Mouse (Mus musculus): Measurements from ENCODE around the gene Tpd52l1.
"Not testable (repeated sequence)": the region's sequence is repeated elsewhere in the genome, so short reads cannot be mapped to it uniquely, and the experiment has no call there.

Gene Tpd52l1

DNA sequence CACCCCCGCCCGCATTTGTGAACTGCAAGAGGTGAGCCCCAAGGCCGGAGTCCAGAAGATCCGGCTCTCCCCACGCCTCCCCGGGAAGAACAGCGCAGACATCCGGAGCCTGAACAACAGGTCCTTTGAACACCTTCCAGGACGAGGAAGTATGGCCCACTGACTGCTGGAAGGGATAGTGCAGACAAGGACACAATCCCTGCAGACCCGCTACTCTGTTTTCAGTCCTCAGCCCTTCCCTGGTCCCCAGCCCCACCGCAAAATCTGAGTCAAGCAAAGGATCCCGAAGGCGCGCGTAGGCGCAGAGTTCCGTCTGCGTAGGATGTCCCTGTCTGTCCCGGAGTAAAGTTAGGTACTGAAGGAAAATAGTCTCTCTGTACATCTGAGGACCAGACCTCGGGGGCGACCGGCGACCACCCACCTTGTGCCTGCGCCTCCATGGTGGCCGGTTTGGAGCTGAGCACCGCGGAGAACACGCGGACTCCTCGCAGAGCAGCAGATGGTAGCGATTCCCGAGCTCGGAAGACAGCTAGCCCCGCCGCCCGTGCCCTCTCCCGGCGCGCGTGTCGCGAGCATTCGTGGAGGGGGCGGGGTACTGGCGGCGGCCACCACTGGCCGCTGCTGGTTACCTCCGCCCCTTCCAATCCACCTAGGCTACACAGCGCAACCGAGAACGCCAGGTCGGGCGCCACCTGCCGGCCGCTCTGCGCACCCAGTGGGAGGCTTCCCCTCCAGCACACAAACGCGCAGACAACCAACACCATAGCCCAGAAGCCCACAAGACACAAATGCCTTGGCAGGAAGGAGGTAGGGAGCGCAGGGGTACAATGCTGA is at the start of gene Tpd52l1:
Gene Tpd52l1 (minus strand): TSS at position 668 of the 834 bp plus-strand sequence.
- DNase-seq (ENCODE audit: low read depth, low spot score): peak; percentile 70

GRCm38 (mm10) chr10:31494296-31494695 is 48.5 kb upstream of the Tpd52l1 start:
- DNase-seq (ENCODE audit: low read depth, low spot score): no peak

DNA sequence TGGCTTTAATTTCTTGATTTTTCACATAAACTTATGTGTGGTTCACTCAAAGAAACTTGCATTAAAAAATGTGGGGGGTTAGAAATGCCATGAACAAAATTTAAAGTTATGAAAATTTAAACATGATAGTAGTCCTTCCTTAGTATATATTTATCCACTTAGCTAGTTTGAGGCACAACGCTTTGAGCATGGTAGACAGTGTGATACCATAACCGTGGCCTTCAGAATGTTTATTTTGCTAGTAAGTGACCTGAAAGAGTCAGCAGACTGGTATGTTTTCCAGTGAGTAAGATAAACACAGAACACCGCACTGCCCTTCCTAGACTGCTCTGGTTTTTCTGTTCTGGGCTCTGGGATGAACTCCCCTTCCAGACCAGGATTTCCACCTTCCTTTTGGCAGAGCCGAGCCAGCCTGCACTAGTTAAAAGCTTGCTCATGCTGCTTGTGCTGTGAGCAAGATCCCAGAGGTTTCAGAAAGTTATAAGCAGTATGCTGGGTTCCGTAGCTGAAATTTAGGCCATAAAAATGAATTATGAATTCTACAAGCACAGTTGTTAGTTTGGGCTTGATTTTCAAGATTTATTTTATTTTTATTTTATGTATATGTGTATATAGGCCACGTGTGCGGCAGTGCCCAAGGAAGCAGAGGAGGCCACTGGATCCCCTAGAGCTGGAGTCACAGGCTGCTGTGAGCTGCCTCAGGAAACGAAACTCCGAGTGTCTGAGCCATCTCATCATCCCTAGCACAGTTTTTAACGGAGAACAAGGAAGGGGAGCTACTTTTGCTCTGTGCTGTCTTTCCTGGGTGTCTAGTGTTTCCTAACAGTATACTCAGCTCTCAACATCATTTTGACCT is 21.5 kb upstream of the Tpd52l1 start:
- peak; percentile 91 for DNase-seq (ENCODE audit: low read depth, low spot score)

- peak; percentile 80 for DNase-seq (ENCODE audit: low read depth, low spot score)
Measured at GRCm38 (mm10) chr10:31465840-31466541, 20.2 kb upstream of the Tpd52l1 start.

DNA sequence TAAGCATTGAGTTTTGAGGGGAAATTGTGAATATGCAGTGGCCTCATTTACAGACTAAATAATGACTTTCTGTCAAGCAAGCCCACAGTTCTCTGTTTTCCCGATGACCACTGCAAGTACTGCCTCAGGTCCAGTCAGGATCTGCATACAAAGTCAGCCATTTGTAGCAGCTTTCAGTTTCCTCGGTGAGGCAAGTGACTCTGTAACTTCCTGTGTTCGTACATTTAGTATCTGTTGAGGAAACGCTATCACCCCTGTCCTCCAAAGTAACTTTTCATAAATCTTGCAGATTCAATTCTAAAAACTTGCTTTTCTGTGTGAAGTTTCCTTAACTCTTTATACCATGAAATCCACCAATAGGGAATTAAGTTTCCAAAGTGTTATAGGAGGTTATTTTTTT is 19.7 kb upstream of the Tpd52l1 start:
- DNase-seq (ENCODE audit: low read depth, low spot score): no peak

GRCm38 (mm10) chr10:31463044-31463443 is 17.3 kb upstream of the Tpd52l1 start:
- DNase-seq (ENCODE audit: low read depth, low spot score): peak; percentile 83

GRCm38 (mm10) chr10:31456806-31457205 is 11.0 kb upstream of the Tpd52l1 start:
- no peak for DNase-seq (ENCODE audit: low read depth, low spot score)

DNA sequence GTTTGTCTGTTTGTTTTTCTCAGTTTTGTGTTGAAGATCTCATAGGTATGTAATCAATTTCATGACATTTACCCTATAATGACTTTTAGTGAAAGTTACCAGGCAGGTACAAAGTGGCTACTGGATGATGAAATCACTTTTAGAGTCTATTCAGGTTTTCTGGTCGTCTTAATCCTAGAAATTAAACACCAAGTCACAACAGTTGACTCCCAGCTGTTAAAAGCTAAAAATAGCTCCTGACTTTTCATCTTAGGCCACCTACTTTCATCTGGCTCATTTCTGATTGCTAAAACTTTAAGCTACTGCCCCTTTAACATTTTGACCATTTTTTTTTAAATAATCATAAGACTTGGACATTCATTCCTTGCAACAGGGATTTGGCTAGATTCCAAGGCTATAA is 1.3 kb upstream of the Tpd52l1 start:
- peak; percentile 53 for DNase-seq (ENCODE audit: low read depth, low spot score)

GRCm38 (mm10) chr10:31444206-31444605 is 1.6 kb downstream of the Tpd52l1 start:
- no peak for DNase-seq (ENCODE audit: low read depth, low spot score)

DNA sequence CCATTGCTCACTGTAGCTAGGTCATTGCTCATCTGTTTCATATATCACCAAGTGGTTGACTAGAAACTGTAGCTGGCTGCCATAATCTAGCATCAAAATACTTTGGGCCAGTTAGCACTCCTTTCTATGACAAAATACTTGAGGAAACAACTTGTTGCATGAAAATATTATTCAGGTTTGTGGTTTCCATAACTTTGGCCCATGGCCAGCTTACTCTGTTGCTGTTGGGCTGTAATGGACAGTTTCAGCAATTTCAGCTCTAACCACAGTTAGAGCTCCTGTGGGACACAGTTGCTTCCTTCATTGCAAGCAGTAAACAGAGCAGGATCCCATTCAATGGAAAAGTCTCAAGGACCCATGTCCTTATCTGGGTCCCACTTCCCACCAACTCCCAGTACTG is 4.3 kb downstream of the Tpd52l1 start:
- DNase-seq (ENCODE audit: low read depth, low spot score): peak; percentile 57

DNA sequence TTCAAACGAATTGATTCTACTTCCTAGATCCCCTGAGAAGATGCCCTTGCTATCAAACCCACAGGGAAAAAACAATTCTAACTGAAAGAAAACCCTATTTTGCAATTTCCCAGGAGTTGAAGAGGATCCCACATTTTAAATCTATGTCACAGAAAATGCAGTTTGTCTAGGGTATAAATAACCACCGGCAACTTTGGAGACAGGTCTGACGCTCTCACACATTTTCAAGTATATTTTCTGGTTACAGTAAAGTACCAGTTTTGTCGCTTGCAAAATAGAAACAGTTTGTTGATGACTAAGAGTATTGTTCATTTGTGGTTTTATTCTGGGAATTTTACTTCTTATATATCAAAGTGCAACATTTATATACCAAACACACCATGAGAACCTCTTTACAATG is 9.7 kb downstream of the Tpd52l1 start:
- no peak for DNase-seq (ENCODE audit: low read depth, low spot score)

GRCm38 (mm10) chr10:31417956-31418355 is 27.8 kb downstream of the Tpd52l1 start:
- DNase-seq (ENCODE audit: low read depth, low spot score): no peak

- no peak for DNase-seq (ENCODE audit: low read depth, low spot score)
Measured at GRCm38 (mm10) chr10:31392990-31393389, 52.8 kb downstream of the Tpd52l1 start.

DNA sequence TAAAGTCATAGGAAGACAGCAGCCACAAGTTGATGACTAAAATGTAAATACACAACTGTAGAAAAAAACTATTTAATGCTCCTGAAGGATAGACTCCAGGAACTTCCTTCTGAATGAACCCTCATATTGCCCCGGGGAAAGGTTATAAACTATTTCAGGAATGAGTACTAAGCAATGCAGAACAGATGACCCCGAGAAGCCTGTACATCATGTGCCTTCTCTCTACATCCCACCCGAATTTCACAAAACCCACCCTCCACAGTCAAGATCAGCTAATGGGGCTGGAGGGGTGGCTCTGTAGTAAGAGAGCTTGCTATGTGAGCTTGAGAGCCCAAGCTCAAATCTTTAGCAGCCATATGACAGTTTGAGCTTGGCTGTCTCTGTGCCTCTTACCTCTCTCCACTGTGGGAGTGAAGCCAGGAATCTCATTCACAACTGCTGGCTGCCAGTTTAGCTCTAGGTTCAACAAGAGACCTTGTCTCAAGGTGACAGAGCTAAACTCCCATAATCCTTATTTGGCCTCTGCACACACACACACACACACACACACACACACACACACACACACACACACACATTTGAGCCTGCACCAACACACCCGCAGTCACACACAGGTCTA is 54.9 kb downstream of the Tpd52l1 start:
- DNase-seq (ENCODE audit: low read depth, low spot score): peak; percentile 32

DNA sequence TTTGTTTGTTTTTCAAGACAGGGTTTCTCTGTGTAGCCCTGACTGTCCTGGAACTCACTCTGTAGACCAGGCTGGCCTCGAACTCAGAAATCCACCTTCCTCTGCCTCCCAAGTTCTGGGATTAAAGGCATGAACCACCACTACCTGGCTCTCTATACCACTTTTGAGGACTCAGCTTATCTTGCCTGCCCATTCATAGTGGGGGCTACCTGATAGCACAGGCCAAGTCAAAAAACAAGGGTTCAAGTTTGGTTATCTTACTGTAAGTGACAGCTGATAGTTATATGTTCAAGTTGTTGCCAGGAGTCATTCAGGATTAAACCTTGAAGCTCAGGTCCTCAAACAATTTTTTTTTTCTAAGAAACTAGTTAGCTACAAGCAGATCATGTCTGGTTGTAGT is 57.2 kb downstream of the Tpd52l1 start:
- not testable (repeated sequence) for DNase-seq (ENCODE audit: low read depth, low spot score)

GRCm38 (mm10) chr10:31370200-31370599 is 75.6 kb downstream of the Tpd52l1 start:
- DNase-seq (ENCODE audit: low read depth, low spot score): peak; percentile 57

DNA sequence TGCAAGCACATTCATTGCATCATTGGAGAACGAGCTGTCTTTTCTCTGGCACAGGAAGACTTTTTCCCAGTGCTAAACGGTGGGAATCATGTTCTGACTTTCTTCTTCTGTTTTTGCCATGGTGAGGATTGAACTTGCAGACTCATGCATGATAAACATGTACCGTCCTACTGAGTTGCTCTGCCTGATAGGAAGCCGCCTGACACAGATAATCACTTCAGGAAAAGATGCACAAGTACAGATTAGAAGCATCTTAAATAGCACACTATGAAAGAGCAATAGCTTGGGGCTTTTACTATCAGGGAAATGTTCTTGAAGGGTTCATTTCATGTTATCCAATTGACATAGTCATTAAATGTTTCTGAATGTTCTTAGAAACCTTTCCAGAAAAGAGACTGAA is 86.0 kb downstream of the Tpd52l1 start:
- peak; percentile 41 for DNase-seq (ENCODE audit: low read depth, low spot score)

- DNase-seq (ENCODE audit: low read depth, low spot score): no peak
Measured at GRCm38 (mm10) chr10:31354886-31355461, 90.8 kb downstream of the Tpd52l1 start.

DNA sequence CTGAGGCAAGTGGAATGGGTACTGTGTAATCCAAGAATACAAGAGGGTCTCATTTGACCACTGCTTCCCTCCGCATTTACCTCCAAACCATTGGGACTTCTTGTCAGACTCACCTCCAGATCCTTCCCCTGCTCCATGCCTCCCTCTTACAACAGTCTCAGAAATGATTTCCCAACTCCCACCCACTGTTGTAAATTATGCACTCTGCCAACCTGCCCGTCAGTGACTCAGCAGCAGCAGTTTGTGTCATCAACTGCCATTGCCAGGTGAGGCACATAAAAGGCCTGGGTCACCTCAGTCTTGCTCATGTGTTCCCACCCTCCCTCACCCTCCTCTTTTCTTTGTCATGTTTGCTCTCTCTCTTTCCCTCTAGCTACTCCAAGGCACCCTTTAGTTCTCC is 91.6 kb downstream of the Tpd52l1 start:
- DNase-seq (ENCODE audit: low read depth, low spot score): no peak

DNA sequence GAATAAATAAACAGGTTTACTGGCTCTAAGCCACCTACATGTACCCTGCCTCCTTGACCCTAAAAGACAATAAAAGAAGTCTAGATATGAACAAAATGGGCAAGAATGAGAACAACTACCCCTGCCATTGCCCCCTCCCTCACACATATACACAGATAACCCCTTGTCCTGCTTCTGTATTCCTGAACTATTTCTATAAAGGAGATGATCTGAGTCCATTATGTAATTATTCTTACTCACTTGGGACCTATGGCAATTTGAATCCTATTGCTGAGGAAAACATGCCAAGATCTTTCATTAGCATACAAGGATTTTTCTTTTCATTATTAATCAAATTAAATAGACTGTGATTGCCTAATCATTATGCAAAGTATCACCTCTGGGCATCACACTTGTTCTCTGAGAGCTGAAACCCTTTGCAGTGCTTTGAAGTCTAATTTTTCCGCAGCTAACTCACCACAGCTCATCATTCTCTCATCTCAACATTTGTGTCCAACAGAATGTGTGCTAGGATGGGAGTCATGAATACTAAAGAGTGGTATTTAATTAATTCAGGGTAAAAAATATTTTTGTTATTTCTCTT is 92.8 kb downstream of the Tpd52l1 start:
- no peak for DNase-seq (ENCODE audit: low read depth, low spot score)

GRCm38 (mm10) chr10:31351056-31351455 is 94.7 kb downstream of the Tpd52l1 start:
- no peak for DNase-seq (ENCODE audit: low read depth, low spot score)

All from 3T3-L1 (cell line).